Mouse (Mus musculus): ENCODE results near the gene Olfr111.
"Not testable (repeated sequence)": the region's sequence is repeated elsewhere in the genome, so short reads cannot be mapped to it uniquely, and the experiment has no call there.

DNA sequence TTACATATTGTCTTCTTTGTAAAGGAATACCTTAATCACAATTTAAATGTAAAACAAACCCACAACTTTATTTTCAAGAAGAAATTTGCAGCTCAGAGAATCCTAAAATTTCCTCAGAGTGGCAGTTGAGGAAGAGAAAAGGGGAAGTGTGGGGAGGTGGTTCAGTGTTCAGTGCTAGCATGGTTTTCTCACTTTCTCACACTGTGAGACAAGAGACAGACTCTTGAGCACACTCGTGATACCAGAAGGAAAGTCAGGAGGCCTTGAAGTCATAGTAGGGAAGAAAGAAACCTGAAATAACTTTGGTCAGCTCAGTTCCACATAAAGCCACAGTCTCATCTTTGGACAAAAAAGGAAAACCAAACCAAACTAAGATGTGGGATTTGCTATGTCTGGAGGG lies 17.6 kb downstream of the Olfr111 start:
- TF ChIP-seq CTCF, EP300 (IDR thresholded peaks at IDR 0.05; ENCODE audit: low read depth): not testable (repeated sequence)
